Mouse (Mus musculus): ENCODE results near the gene Ly6g6f.

Gene Ly6g6f

GRCm38 (mm10) chr17:35032323-35032870, 53.0 kb downstream of the Ly6g6f start:
- DNase-seq (ENCODE audit: inconsistent age in 2 of 2, low spot score in 1 of 2), result no peak

GRCm38 (mm10) chr17:35031880-35032279, 53.5 kb downstream of the Ly6g6f start:
- DNase-seq (ENCODE audit: inconsistent age in 2 of 2, low spot score in 1 of 2), result no peak

- DNase-seq (ENCODE audit: inconsistent age in 2 of 2, low spot score in 1 of 2), result no peak
Measured at GRCm38 (mm10) chr17:35031272-35031671, 54.1 kb downstream of the Ly6g6f start.

Measured in adrenal gland, adult (tissue).